Mouse (Mus musculus): Measurements from ENCODE around the gene Lig1.

Lig1 gene

GRCm38 (mm10) chr7:13311401-13311800 lies 34.3 kb downstream of the Lig1 start:
- no peak for DNase-seq

- DNase-seq, result peak in 1 of 2 experiments; percentile 18
Observed at GRCm38 (mm10) chr7:13314095-13314597, 37.1 kb downstream of the Lig1 start.

- DNase-seq, result no peak
Observed at GRCm38 (mm10) chr7:13321424-13321823, 44.3 kb downstream of the Lig1 start.

GRCm38 (mm10) chr7:13324316-13324715 lies 47.2 kb downstream of the Lig1 start, which contains the start of gene Pla2g4c:
Pla2g4c (plus strand) TSS chr7:13324655.
- no peak for DNase-seq

- DNase-seq, result no peak
Observed at GRCm38 (mm10) chr7:13330575-13330974, 53.5 kb downstream of the Lig1 start.

- no peak for DNase-seq
Observed at GRCm38 (mm10) chr7:13355943-13356342, 78.9 kb downstream of the Lig1 start.

Measured in kidney, postnatal 25 days (tissue).